Mouse (Mus musculus): ENCODE measurements around the gene Bag3. TPM values are rescaled to one million over a fixed set of nuclear protein-coding genes. Genes with fewer than 3 reads are reported as not detected.

The Bag3 gene
- polyA plus RNA-seq, 1 experiment, result 4.2 TPM

DNA sequence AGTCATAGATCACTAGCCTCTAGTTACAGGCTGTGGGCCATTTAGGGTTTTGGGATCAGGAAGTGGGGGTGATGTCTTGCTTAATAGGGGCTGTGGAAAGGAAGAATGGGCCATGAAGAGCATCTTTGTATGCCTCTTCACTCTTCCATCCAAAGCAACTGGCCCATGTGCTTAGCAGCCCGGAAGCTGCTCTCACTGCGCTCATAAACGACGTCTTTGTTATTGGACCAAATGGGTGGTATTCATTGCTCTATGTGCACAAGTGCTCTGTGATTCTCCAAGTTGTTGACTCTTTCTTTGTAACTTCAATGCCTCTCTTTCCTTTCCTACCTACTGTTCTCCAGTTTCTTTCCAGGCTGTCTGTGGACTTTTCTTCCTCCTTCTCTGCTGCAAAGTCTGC is 48.6 kb downstream of the Bag3 start:
- DNase-seq (ENCODE audit: low read depth), result no peak
- TF ChIP-seq POLR2A (IDR thresholded peaks at IDR 0.05; ENCODE audit: borderline replicate concordance, extremely low read depth, insufficient read depth, insufficient read length, poor library complexity, severe bottlenecking), result no peak
- no peak for TF ChIP-seq CTCF (IDR thresholded peaks at IDR 0.05; ENCODE audit: borderline replicate concordance, extremely low read depth, insufficient read depth, insufficient read length)

GRCm38 (mm10) chr7:128575211-128575610 is 51.8 kb downstream of the Bag3 start:
- no peak for DNase-seq (ENCODE audit: low read depth)
- TF ChIP-seq POLR2A (IDR thresholded peaks at IDR 0.05; ENCODE audit: borderline replicate concordance, extremely low read depth, insufficient read depth, insufficient read length, poor library complexity, severe bottlenecking) (no peak), CTCF (IDR thresholded peaks at IDR 0.05; ENCODE audit: borderline replicate concordance, extremely low read depth, insufficient read depth, insufficient read length) (no peak)

GRCm38 (mm10) chr7:128575794-128576193 is 52.4 kb downstream of the Bag3 start:
- TF ChIP-seq CTCF (IDR thresholded peaks at IDR 0.05; ENCODE audit: borderline replicate concordance, extremely low read depth, insufficient read depth, insufficient read length) (no peak), POLR2A (IDR thresholded peaks at IDR 0.05; ENCODE audit: borderline replicate concordance, extremely low read depth, insufficient read depth, insufficient read length, poor library complexity, severe bottlenecking) (no peak)
- DNase-seq (ENCODE audit: low read depth), result no peak

- no peak for TF ChIP-seq CTCF (IDR thresholded peaks at IDR 0.05; ENCODE audit: borderline replicate concordance, extremely low read depth, insufficient read depth, insufficient read length)
- TF ChIP-seq POLR2A (IDR thresholded peaks at IDR 0.05; ENCODE audit: borderline replicate concordance, extremely low read depth, insufficient read depth, insufficient read length, poor library complexity, severe bottlenecking), result no peak
- DNase-seq (ENCODE audit: low read depth), result no peak
These were observed 54.2 kb downstream of the Bag3 start for GRCm38 (mm10) chr7:128577607-128578006.

- peak; percentile 58 for DNase-seq (ENCODE audit: low read depth)
- TF ChIP-seq POLR2A (IDR thresholded peaks at IDR 0.05; ENCODE audit: borderline replicate concordance, extremely low read depth, insufficient read depth, insufficient read length, poor library complexity, severe bottlenecking) (no peak), CTCF (IDR thresholded peaks at IDR 0.05; ENCODE audit: borderline replicate concordance, extremely low read depth, insufficient read depth, insufficient read length) (no peak)
These were observed 55.0 kb downstream of the Bag3 start for GRCm38 (mm10) chr7:128578199-128578945.

DNA sequence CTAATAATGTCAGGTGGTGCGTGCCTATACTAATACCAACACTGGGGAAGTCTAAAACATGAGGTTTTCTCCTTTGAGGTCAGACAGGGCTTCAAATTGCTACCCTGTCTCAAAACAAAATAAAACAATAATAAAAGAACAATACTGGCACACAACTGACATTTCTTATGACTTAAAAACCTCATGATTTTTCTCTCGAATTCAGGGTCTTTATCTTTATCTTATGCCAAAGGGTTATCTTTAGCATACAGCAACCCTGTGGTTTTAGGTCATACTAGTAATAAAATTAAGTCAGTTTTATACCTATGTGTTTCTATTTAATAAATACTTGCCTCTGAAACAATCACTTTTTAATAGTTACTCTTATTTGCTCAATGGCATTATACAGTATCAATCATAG is 56.0 kb downstream of the Bag3 start:
- TF ChIP-seq CTCF (IDR thresholded peaks at IDR 0.05; ENCODE audit: borderline replicate concordance, extremely low read depth, insufficient read depth, insufficient read length), result no peak
- TF ChIP-seq POLR2A (IDR thresholded peaks at IDR 0.05; ENCODE audit: borderline replicate concordance, extremely low read depth, insufficient read depth, insufficient read length, poor library complexity, severe bottlenecking), result no peak
- no peak for DNase-seq (ENCODE audit: low read depth)

- no peak for TF ChIP-seq CTCF (IDR thresholded peaks at IDR 0.05; ENCODE audit: borderline replicate concordance, extremely low read depth, insufficient read depth, insufficient read length)
- no peak for TF ChIP-seq POLR2A (IDR thresholded peaks at IDR 0.05; ENCODE audit: borderline replicate concordance, extremely low read depth, insufficient read depth, insufficient read length, poor library complexity, severe bottlenecking)
- DNase-seq (ENCODE audit: low read depth), result no peak
These were observed 56.9 kb downstream of the Bag3 start for GRCm38 (mm10) chr7:128580318-128580717.

GRCm38 (mm10) chr7:128581864-128582484 is 58.6 kb downstream of the Bag3 start:
- DNase-seq (ENCODE audit: low read depth), result peak; percentile 86
- TF ChIP-seq POLR2A (IDR thresholded peaks at IDR 0.05; ENCODE audit: borderline replicate concordance, extremely low read depth, insufficient read depth, insufficient read length, poor library complexity, severe bottlenecking) (no peak), CTCF (IDR thresholded peaks at IDR 0.05; ENCODE audit: borderline replicate concordance, extremely low read depth, insufficient read depth, insufficient read length) (no peak)

- peak; percentile 55 for DNase-seq (ENCODE audit: low read depth)
- no peak for TF ChIP-seq CTCF (IDR thresholded peaks at IDR 0.05; ENCODE audit: borderline replicate concordance, extremely low read depth, insufficient read depth, insufficient read length)
- no peak for TF ChIP-seq POLR2A (IDR thresholded peaks at IDR 0.05; ENCODE audit: borderline replicate concordance, extremely low read depth, insufficient read depth, insufficient read length, poor library complexity, severe bottlenecking)
These were observed 60.0 kb downstream of the Bag3 start for GRCm38 (mm10) chr7:128583213-128583948.

DNA sequence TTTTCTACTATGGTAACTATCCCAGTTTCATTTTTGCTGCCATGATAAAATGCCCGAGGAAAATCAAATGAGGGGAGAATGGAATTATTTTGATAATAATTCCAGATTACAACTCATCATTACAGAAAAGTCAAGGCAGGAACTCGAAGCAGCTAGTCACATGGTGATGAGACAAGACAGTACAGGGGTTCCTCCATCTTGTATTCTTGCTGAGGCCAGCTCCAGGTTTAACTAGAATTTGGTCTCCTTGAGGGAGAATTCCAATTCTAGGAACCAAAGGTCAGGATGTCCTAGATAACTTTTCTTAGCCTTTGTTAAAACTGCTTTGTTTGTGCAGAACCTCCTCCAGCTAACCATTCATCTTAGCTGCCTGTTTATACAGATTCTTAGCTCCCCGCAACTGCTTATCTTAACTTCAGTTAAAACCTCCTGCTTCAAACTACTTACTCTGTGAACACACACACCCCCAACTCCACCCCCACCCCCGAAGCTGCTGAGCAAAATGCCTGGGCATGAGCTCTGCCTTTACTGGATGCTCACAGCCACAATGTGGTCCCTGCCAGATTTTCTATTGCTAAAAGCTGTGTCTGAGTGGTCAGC is 64.0 kb downstream of the Bag3 start:
- DNase-seq (ENCODE audit: low read depth), result no peak
- TF ChIP-seq CTCF (IDR thresholded peaks at IDR 0.05; ENCODE audit: borderline replicate concordance, extremely low read depth, insufficient read depth, insufficient read length), result no peak
- no peak for TF ChIP-seq POLR2A (IDR thresholded peaks at IDR 0.05; ENCODE audit: borderline replicate concordance, extremely low read depth, insufficient read depth, insufficient read length, poor library complexity, severe bottlenecking)

Measured in brain, embryonic 14.5 days (tissue).